Mouse (Mus musculus): ENCODE data around the gene Pigg. TPM values are rescaled to one million over a fixed set of nuclear protein-coding genes. Genes with fewer than 3 reads are reported as not detected.

The Pigg gene
- polyA plus RNA-seq, 1 experiment from 2014 or later: 6.3 TPM

DNA sequence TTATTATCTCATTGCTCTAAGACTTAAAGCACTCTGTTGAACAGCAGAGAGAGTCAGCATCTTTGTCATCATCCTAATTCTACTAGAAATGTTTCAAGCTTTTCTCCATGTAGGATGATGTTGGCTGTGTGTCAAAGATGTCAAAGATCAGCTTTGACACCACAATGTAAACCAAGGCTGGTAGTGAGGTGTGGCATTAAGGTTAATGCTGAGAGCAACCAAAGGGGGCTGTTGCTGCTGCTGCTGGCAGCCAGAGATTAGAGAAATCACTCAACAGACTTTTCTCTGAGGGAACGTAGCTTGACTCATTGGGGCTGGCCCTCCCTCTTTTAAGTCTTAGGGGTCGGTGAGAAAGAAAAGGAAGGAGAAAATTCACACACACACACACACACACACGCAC, 10.8 kb upstream of the Pigg start:
- Histone ChIP-seq H3K36me3 (no peaks in the 10 kb centered on the region), H3K4me1 (replicated peaks) (no peaks in the 10 kb centered on the region), H3K27ac (no peak overlapping the region), H3K4me2 (no peak overlapping the region), H3K9me3 (no peaks in the 10 kb centered on the region), H3K9ac (replicated peaks) (no peak overlapping the region), H3K4me3 (replicated peaks) (no peak overlapping the region), H3K27me3 (peaks cover 4% of the 10 kb centered on the region; the same call in 1 of the 2 replicates)
- WGBS: 67% methylated on average over 3 of the region's 3 CpGs
- no peak for ATAC-seq (ENCODE audit: insufficient number of reproducible peaks, insufficient read depth, low FRiP score, low TSS enrichment, low read depth)

DNA sequence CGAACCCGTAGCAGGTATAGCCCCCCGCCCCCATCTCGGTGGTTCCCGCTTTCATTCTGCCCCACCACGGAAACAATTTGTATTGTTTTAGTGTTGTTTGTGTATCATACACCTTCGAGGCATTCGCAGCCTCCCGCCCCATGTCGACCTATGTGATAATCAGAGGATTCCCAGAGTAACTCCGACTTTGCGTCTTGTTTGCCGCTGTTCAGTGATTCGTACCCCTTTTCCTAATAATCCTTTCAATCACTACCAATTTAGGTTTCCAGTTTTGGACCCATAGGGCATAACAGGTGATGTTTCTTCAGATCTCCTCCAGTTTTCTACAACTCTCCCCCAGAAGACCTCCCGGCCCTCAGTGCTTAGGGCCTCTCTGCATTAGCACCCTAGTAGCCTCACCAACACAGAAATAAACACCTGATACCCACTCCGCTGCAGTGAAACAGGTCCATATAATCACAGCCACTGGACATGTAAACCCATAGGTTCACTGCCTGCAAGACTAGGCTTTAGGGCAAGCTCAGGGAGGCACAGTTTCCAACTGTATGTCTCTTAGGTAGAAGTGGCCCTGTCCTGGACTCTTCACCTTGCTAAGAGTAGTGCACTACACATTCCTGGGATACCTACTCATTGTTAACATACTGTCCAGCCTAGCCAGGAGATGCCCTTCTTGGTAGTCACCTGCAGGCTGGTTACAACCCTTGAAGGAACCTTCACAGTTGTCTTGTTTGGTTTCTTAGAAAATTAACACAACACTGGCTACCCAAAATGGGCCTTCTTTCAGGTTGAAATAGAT, 854 bp downstream of the Pigg start:
- Histone ChIP-seq H3K9ac (replicated peaks) (peak overlapping the region; percentile 85), H3K27me3 (no peaks in the 10 kb centered on the region), H3K4me3 (replicated peaks) (peak overlapping the region; percentile 76), H3K9me3 (0 out of 2 replicates have a peak, but pooled peaks cover 3% of the 10 kb centered on the region), H3K27ac (0 out of 2 replicates have a peak overlapping the region, but pooled peaks have one; percentile 29), H3K36me3 (0 out of 2 replicates have a peak, but pooled peaks cover 4% of the 10 kb centered on the region), H3K4me1 (replicated peaks) (peaks cover 7% of the 10 kb centered on the region), H3K4me2 (peak overlapping the region; percentile 84)
- no peak; the same call in 1 of the 2 replicates for ATAC-seq (ENCODE audit: insufficient number of reproducible peaks, insufficient read depth, low FRiP score, low TSS enrichment, low read depth)
- 8% methylated on average over 16 of the region's 16 CpGs for WGBS

DNA sequence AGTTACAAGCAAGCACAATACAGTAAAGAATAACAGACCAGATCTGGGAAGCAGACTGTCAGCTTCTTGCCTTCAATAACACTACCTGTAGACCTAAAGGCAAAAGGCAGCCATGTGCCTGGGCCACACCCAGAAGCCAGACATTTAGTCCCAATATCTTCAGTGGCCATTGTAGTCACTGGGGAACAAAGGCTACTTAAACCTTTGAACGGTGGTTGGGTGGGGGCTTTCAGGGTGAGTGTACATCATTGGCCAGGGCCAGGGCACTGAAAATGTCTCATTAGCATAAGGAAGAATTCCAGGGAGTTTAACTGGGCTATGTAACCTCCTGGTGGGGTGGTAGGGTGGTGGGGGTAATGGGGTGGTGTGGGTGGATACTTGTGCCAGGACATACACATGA, 18.6 kb downstream of the Pigg start:
- 96% methylated on average over 1 of the region's 1 CpGs for WGBS
- H3K9me3 ChIP-seq: no peaks in the 10 kb centered on the region
- no peak overlapping the region for H3K4me3 ChIP-seq (replicated peaks)
- H3K27me3 ChIP-seq: no peaks in the 10 kb centered on the region
- peaks cover 71% of the 10 kb centered on the region for H3K36me3 ChIP-seq
- H3K9ac ChIP-seq (replicated peaks): no peak overlapping the region
- no peak for ATAC-seq (ENCODE audit: insufficient number of reproducible peaks, insufficient read depth, low FRiP score, low TSS enrichment, low read depth)
- H3K4me2 ChIP-seq: no peak overlapping the region
- no peaks in the 10 kb centered on the region for H3K4me1 ChIP-seq (replicated peaks)
- H3K27ac ChIP-seq: no peak overlapping the region

DNA sequence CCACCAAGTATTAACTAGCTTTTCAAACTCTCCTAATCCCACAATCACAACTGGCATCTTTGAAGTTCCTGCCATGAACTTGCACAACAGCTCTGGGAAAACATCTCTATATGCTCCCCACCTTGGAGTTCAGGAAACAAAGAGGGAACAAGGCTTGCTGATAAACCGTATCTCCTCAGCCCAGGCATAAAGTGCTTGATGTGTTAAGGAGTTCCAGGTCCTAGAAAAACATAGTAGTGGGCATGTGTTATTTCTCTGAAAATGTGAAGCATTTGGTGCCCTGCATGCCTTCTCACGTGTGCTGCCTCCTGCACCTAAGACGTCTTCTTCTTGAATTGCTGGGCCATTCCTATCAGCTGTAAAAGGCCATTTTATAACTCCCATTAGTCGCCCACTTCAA, 25.0 kb downstream of the Pigg start:
- H3K4me3 ChIP-seq (replicated peaks): no peak overlapping the region
- no peaks in the 10 kb centered on the region for H3K27me3 ChIP-seq
- no peak overlapping the region for H3K4me2 ChIP-seq
- no peak overlapping the region for H3K9ac ChIP-seq (replicated peaks)
- ATAC-seq (ENCODE audit: insufficient number of reproducible peaks, insufficient read depth, low FRiP score, low TSS enrichment, low read depth): no peak
- WGBS: 47% methylated on average over 4 of the region's 4 CpGs
- H3K36me3 ChIP-seq: peaks cover 49% of the 10 kb centered on the region
- no peaks in the 10 kb centered on the region for H3K4me1 ChIP-seq (replicated peaks)
- no peak overlapping the region for H3K27ac ChIP-seq
- H3K9me3 ChIP-seq: no peaks in the 10 kb centered on the region

DNA sequence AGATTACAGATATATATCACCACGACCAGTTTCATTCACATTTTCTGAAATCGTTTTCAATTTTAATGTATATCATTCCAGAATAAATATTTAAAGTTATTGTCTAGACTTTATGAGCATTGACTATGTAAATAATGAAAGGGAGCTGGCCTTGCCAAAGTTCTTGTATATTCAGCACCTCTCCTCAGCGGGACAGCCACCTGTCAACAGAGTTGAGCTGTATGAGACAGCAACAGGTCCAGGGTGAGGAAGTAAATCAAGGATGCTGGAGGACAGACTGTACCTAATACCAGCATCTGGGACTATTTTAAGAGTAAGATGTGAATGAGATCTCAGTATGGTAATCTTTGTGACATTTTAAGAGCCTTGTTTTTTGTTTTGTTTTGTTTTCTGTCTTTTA, 25.6 kb downstream of the Pigg start:
- Histone ChIP-seq H3K4me2 (no peak overlapping the region), H3K9ac (replicated peaks) (no peak overlapping the region), H3K4me1 (replicated peaks) (no peaks in the 10 kb centered on the region), H3K36me3 (peaks cover 42% of the 10 kb centered on the region), H3K27ac (no peak overlapping the region), H3K4me3 (replicated peaks) (no peak overlapping the region), H3K9me3 (no peaks in the 10 kb centered on the region), H3K27me3 (no peaks in the 10 kb centered on the region)
- WGBS: 86% methylated on average over 3 of the region's 3 CpGs
- no peak for ATAC-seq (ENCODE audit: insufficient number of reproducible peaks, insufficient read depth, low FRiP score, low TSS enrichment, low read depth)

GRCm38 (mm10) chr5:108343680-108344170, 31.3 kb downstream of the Pigg start:
- ATAC-seq (ENCODE audit: insufficient number of reproducible peaks, insufficient read depth, low FRiP score, low TSS enrichment, low read depth): no peak
- no peak overlapping the region for H3K27ac ChIP-seq
- 87% methylated on average over 4 of the region's 4 CpGs for WGBS
- no peaks in the 10 kb centered on the region for H3K27me3 ChIP-seq
- peaks cover 37% of the 10 kb centered on the region for H3K36me3 ChIP-seq
- no peaks in the 10 kb centered on the region for H3K4me1 ChIP-seq (replicated peaks)
- H3K9ac ChIP-seq (replicated peaks): no peak overlapping the region
- no peak overlapping the region for H3K4me3 ChIP-seq (replicated peaks)
- H3K9me3 ChIP-seq: no peaks in the 10 kb centered on the region
- H3K4me2 ChIP-seq: no peak overlapping the region

DNA sequence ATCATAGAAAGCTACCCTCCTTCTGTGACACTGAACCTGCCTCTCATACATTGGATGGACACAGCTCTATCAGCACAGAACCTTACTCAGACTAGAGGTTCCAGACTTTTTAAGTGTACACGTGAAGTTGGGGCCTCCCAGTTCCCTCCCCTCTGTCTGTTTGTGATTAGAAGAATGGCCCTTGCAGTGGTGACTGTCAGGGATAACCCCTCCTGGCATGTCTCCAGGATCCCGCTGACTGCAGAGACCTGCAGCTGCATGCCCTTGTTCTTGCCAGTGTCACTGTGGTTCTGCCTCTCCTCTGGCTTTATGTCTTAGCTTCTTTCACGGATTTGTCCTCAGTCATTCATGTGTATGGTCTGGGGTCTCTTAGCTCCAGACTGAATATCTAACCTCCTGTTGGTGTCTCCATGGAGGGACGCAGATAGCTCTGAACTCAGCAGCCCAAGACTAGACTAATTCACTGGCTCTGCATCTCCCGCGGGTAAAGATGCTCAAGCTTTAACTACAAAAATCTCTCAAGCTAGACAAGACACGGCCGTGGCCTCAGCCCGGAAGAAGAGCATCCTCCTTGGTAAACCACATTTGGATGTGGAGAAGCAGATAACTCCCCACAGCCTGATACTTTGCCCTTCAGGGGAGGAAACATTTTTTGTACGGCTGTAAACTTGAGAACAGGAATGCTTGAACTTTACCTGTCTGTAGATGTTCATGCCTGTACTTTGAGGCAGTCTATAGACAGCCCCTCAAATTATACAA, 33.1 kb downstream of the Pigg start:
- ATAC-seq (ENCODE audit: insufficient number of reproducible peaks, insufficient read depth, low FRiP score, low TSS enrichment, low read depth): no peak
- Histone ChIP-seq H3K9me3 (no peaks in the 10 kb centered on the region), H3K36me3 (peaks cover 42% of the 10 kb centered on the region), H3K27me3 (no peaks in the 10 kb centered on the region), H3K9ac (replicated peaks) (no peak overlapping the region), H3K27ac (no peak overlapping the region), H3K4me3 (replicated peaks) (no peak overlapping the region), H3K4me2 (no peak overlapping the region), H3K4me1 (replicated peaks) (no peaks in the 10 kb centered on the region)
- WGBS: 85% methylated on average over 10 of the region's 10 CpGs

- WGBS: 68% methylated on average over 6 of the region's 6 CpGs
- no peak for ATAC-seq (ENCODE audit: insufficient number of reproducible peaks, insufficient read depth, low FRiP score, low TSS enrichment, low read depth)
- Histone ChIP-seq H3K4me3 (replicated peaks) (no peak overlapping the region), H3K36me3 (peaks cover 44% of the 10 kb centered on the region), H3K27ac (no peak overlapping the region), H3K4me1 (replicated peaks) (no peaks in the 10 kb centered on the region), H3K9me3 (no peaks in the 10 kb centered on the region), H3K9ac (replicated peaks) (no peak overlapping the region), H3K4me2 (no peak overlapping the region), H3K27me3 (no peaks in the 10 kb centered on the region)
These were observed 35.4 kb downstream of the Pigg start for GRCm38 (mm10) chr5:108347843-108348242.

DNA sequence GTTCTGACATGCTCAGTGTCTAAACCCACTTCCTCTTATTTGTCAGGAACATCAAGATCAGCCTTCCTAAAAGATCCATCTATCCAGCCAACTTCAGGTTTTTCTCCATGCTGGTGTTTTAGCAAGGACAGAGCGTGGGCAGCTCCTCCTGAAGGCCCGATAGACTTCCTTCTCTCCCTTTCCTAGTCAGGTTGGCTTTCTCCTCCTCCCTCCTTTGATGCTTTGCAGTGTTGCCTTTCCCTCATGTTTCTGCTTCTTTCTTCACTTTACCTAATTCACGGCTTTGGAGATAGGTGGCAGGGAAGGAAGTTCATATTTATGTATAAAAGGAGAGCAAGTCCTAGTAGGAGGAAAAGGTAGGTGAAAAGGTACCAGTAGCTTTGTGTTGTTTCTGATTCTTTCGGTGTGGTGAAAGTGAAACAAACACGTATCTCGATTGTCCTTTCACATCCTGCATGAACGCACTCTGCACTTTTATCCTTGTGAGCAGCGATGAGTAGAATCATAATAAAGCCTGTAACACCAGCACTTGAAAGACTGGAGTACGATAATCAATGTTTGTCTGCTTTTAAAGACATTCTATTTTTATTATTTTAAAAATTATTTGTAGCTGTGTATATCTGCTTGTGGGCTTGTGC, 37.2 kb downstream of the Pigg start:
- no peak overlapping the region for H3K27ac ChIP-seq
- 92% methylated on average over 9 of the region's 9 CpGs for WGBS
- H3K27me3 ChIP-seq: no peaks in the 10 kb centered on the region
- H3K4me2 ChIP-seq: no peak overlapping the region
- H3K36me3 ChIP-seq: peaks cover 33% of the 10 kb centered on the region
- no peaks in the 10 kb centered on the region for H3K4me1 ChIP-seq (replicated peaks)
- H3K9ac ChIP-seq (replicated peaks): no peak overlapping the region
- no peaks in the 10 kb centered on the region for H3K9me3 ChIP-seq
- no peak for ATAC-seq (ENCODE audit: insufficient number of reproducible peaks, insufficient read depth, low FRiP score, low TSS enrichment, low read depth)
- no peak overlapping the region for H3K4me3 ChIP-seq (replicated peaks)

DNA sequence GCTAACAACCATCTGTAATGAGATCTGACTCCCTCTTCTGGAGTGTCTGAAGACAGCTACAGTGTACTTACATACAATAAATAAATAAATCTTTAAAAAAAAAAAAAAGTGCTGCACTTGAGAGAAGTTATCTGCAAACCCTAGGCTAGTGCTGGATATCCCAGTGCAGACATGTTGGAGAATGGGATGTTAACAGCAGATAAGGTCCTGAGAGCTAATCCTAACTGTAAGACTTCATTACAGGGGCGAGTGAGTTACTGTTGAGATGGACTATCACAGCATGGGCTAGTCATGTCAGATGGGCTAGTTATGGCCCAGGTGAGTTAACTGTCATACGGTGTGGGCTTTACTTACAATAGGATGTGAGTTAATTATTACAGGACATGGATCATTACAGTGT, 41.6 kb downstream of the Pigg start:
- ATAC-seq (ENCODE audit: insufficient number of reproducible peaks, insufficient read depth, low FRiP score, low TSS enrichment, low read depth): no peak

GRCm38 (mm10) chr5:108357862-108358261, 45.5 kb downstream of the Pigg start:
- Histone ChIP-seq H3K27me3 (peaks cover 22% of the 10 kb centered on the region; the same call in 1 of the 2 replicates), H3K9me3 (no peaks in the 10 kb centered on the region), H3K4me1 (replicated peaks) (no peaks in the 10 kb centered on the region), H3K36me3 (no peaks in the 10 kb centered on the region), H3K9ac (replicated peaks) (no peak overlapping the region), H3K4me2 (no peak overlapping the region), H3K4me3 (replicated peaks) (no peak overlapping the region), H3K27ac (no peak overlapping the region)
- 100% methylated on average over 1 of the region's 1 CpGs for WGBS
- ATAC-seq (ENCODE audit: insufficient number of reproducible peaks, insufficient read depth, low FRiP score, low TSS enrichment, low read depth): no peak

More for the DNA sequence above, 41.6 kb downstream of the Pigg start:
- no peaks in the 10 kb centered on the region for H3K9me3 ChIP-seq
- peaks cover 11% of the 10 kb centered on the region for H3K36me3 ChIP-seq
- 82% methylated on average over 2 of the region's 2 CpGs for WGBS
- no peaks in the 10 kb centered on the region for H3K4me1 ChIP-seq (replicated peaks)
- no peak overlapping the region for H3K9ac ChIP-seq (replicated peaks)
- H3K4me3 ChIP-seq (replicated peaks): no peak overlapping the region
- no peaks in the 10 kb centered on the region for H3K27me3 ChIP-seq
- H3K27ac ChIP-seq: no peak overlapping the region
- H3K4me2 ChIP-seq: no peak overlapping the region
